Mouse (Mus musculus) midbrain, embryonic 14.5 days (tissue): ENCODE results near the gene Sirt6. TPM values are rescaled to one million over a fixed set of nuclear protein-coding genes. Genes with fewer than 3 reads are reported as not detected.

Experiments
- ATAC-seq: fragments of 200-750 bp; cut with Nextera tagmentation; 2 replicates; pipeline ENCODE4 v1.8.0; 2017; ENCODE audit warnings: moderate number of reproducible peaks, moderate library complexity; ENCODE audit not compliant: low FRiP score, low TSS enrichment
- DNase-seq: peaks from one replicate; pipeline ENCODE4 v3.0.0-alpha.2; 2015
- H3K27ac ChIP-seq: fragments of 300-500 bp; sonication (generic); replicated peaks from 2 replicates; pipeline ENCODE4 v1.5.1; 2014; ENCODE audit warnings: mild to moderate bottlenecking, low read depth, low read length, moderate library complexity
- H3K27me3 ChIP-seq: fragments of 300-500 bp; sonication (generic); 2 replicates; pipeline ENCODE4 v1.6.1; 2014; ENCODE audit warnings: low read length, control low read depth, mixed read lengths; ENCODE audit not compliant: control insufficient read depth, insufficient read depth
- H3K36me3 ChIP-seq: fragments of 300-500 bp; sonication (generic); 2 replicates; pipeline ENCODE4 v1.6.1; 2014; ENCODE audit warnings: low read length, control low read depth; ENCODE audit not compliant: control insufficient read depth, insufficient read depth
- H3K4me1 ChIP-seq: fragments of 300-500 bp; sonication (generic); 2 replicates; pipeline ENCODE4 v1.6.1; 2014; ENCODE audit warnings: mild to moderate bottlenecking, antibody characterized with exemption, low read length, control low read depth; ENCODE audit not compliant: control insufficient read depth, insufficient read depth
- H3K4me2 ChIP-seq: fragments of 300-500 bp; sonication (generic); 2 replicates; pipeline ENCODE4 v1.6.1; 2014; ENCODE audit warnings: mild to moderate bottlenecking, low read length, moderate library complexity
- H3K4me3 ChIP-seq: fragments of 300-500 bp; sonication (generic); replicated peaks from 2 replicates; pipeline ENCODE4 v1.5.1; 2014; ENCODE audit warnings: low read depth, low read length
- H3K9ac ChIP-seq: fragments of 300-500 bp; sonication (generic); replicated peaks from 2 replicates; pipeline ENCODE4 v1.6.1; 2014; ENCODE audit warnings: mild to moderate bottlenecking, low read length, moderate library complexity
- H3K9me3 ChIP-seq: fragments of 300-500 bp; sonication (generic); 2 replicates; pipeline ENCODE4 v1.6.1; 2016; ENCODE audit warnings: low read length, control low read depth, mixed read lengths; ENCODE audit not compliant: control insufficient read depth
- WGBS: fragments of 180-500 bp; shearing (Covaris S2); extraction: QIAGEN DNeasy Blood & Tissue Kit; methylation state at CpG from one replicate; pipeline ENCODE4 v1.1.7; 2014; 5-methylcytosine and 5-hydroxymethylcytosine counted together
- polyA plus RNA-seq: library from polyadenylated mRNA; unstranded; fragments of >200 nt; fragmentation: Nextera tagmentation; extraction: Ambion mirVana; gene quantifications from 2 replicates; pipeline ENCODE4 v1.2.1, GENCODE M21; 2014

Gene Sirt6
- polyA plus RNA-seq, 1 experiment from 2014 or later, result 47.7 TPM

DNA sequence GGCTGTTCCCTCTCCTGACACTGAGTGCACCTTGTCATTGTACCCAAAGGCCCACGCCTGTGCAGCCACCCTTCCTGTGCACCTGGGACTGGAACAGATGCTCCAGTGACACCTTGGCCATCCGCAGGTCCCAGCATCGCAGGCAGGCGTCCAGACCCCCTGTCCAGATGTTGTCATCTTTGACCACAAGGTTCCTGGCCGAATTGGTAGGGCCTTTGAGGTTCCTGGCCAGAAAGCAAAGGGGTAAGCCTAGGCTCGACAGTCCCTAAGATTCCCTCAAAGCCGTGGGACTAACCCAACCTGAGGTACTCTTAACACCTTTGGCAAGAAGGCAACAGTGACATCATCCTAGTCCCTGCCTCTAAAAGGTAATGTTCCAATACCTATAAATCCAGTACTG is 35.0 kb downstream of the Sirt6 start:
- WGBS, result 84% methylated on average over 7 of the region's 7 CpGs

DNA sequence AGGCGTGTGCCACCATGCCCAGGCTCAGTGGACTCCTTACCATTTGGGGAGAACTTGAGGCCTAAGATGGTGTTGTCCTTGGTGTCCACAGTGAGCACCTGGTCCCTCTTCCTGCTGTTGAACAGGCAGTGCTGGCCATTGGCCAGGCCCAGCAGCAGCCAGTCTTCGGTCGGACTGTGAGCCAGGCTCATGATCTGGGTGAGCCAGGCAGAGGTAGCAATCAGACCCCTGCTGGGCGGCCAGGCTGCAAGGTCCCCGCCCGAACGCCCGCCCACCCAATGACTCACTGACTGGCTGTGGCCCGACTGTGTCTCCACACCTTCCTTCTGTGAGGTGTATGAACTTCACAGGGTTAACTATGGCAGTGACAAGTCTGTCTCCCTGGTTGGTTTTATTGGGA is 35.8 kb downstream of the Sirt6 start:
- H3K4me2 ChIP-seq, result no peak overlapping the region
- H3K9ac ChIP-seq, result no peak overlapping the region
- H3K27me3 ChIP-seq, result 0 out of 2 replicates have a peak, but pooled peaks cover 13% of the 10 kb centered on the region
- WGBS, result 70% methylated on average over 9 of the region's 9 CpGs
- H3K4me3 ChIP-seq, result no peak overlapping the region
- no peak overlapping the region for H3K27ac ChIP-seq
- no peak for ATAC-seq
- no peak for DNase-seq
- no peaks in the 10 kb centered on the region for H3K9me3 ChIP-seq
- H3K4me1 ChIP-seq, result peaks cover 17% of the 10 kb centered on the region
- H3K36me3 ChIP-seq, result 0 out of 2 replicates have a peak, but pooled peaks cover 5% of the 10 kb centered on the region

More for the DNA sequence above, 35.0 kb downstream of the Sirt6 start:
- no peak overlapping the region for H3K9ac ChIP-seq
- H3K36me3 ChIP-seq, result 0 out of 2 replicates have a peak, but pooled peaks cover 3% of the 10 kb centered on the region
- H3K9me3 ChIP-seq, result no peaks in the 10 kb centered on the region
- no peak overlapping the region for H3K4me3 ChIP-seq
- no peak overlapping the region for H3K4me2 ChIP-seq
- ATAC-seq (no peak), DNase-seq (no peak)
- 0 out of 2 replicates have a peak, but pooled peaks cover 17% of the 10 kb centered on the region for H3K27me3 ChIP-seq
- H3K4me1 ChIP-seq, result peaks cover 23% of the 10 kb centered on the region
- no peak overlapping the region for H3K27ac ChIP-seq

DNA sequence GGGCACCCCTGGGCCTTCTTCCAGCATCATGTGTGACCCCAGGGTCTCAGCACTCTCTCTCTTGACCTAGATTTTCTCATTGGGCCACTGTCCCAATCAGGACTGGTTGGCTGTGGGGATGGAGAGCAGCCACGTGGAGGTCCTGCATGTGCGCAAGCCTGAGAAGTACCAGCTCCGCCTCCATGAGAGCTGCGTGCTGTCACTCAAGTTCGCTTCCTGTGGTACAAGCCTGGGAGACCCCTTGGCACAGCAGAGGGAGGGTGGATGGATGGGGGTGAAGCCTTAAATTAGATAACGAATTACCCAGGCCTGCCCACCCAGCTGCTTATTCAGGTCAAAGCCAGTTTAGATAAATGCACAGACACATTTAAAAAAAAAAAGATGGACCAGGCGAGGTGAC is 38.9 kb downstream of the Sirt6 start:
- Histone ChIP-seq H3K9me3 (no peaks in the 10 kb centered on the region), H3K4me1 (no peaks in the 10 kb centered on the region), H3K9ac (no peak overlapping the region), H3K27me3 (0 out of 2 replicates have a peak, but pooled peaks cover 6% of the 10 kb centered on the region), H3K36me3 (0 out of 2 replicates have a peak, but pooled peaks cover 8% of the 10 kb centered on the region), H3K4me2 (no peak overlapping the region), H3K4me3 (no peak overlapping the region), H3K27ac (no peak overlapping the region)
- WGBS, result 74% methylated on average over 7 of the region's 7 CpGs
- ATAC-seq (no peak), DNase-seq (no peak)

DNA sequence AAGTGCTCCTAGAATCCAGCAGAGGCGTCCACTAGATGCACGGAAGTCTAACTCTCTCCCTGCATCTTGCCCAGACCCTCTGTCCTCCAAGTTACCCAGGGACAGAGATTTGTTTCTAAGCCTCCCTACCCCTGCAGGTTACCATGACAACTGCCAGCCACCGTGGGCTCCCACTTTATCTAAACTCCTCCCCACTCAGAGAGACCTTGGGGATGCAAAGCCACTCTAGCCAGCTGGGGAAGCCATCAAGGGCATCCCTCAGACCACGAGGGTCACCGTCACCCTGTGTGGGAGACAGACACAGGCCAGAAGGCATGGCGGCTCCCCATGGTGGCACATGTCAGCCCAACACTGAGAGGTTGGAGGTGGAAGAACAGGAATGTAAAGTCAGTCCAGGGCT is 44.2 kb downstream of the Sirt6 start:
- Histone ChIP-seq H3K27ac (no peak overlapping the region), H3K36me3 (0 out of 2 replicates have a peak, but pooled peaks cover 8% of the 10 kb centered on the region), H3K9ac (no peak overlapping the region), H3K4me2 (no peak overlapping the region), H3K27me3 (peaks cover 16% of the 10 kb centered on the region; the same call in 1 of the 2 replicates), H3K4me3 (no peak overlapping the region), H3K9me3 (no peaks in the 10 kb centered on the region), H3K4me1 (no peaks in the 10 kb centered on the region)
- WGBS, result 25% methylated on average over 6 of the region's 6 CpGs
- DNase-seq, result no peak
- ATAC-seq, result no peak

DNA sequence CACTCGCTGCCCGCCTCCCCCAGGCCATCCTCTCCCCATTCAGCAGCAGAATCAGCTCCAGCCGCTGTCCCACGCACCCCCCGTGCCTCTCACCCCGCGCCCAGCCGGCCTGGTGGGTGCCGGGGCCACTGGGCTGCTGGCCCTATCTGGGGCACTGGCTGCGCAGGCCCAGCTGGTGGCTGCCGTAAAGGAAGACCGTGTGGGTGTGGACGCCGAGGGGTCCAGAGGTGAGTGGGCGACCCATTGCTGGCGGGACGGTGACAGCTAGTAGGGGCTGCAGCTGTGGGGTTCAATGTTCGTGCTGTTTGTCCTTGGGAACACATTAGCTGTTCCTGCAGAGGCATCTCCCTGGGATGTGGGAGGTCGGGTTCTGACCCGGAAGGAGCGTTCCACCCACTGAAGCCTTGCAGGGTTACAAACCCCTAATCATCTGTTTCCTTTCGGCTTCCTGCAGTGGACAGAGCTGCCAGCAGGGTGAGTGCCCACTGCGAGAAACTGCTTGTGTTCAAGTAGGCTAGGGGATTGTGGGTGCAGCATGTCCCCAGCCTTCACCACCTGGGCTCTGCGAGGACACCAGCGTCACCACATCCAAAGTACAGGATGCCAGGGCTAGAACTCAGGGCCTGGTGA is 47.0 kb downstream of the Sirt6 start:
- Histone ChIP-seq H3K27me3 (peaks cover 30% of the 10 kb centered on the region; the same call in 1 of the 2 replicates), H3K4me3 (no peak overlapping the region), H3K36me3 (no peaks in the 10 kb centered on the region), H3K4me1 (peaks cover 4% of the 10 kb centered on the region), H3K9ac (no peak overlapping the region), H3K27ac (no peak overlapping the region), H3K4me2 (no peak overlapping the region), H3K9me3 (no peaks in the 10 kb centered on the region)
- ATAC-seq (no peak), DNase-seq (no peak)
- 73% methylated on average over 25 of the region's 25 CpGs for WGBS

GRCm38 (mm10) chr10:81579967-81580366 is 47.6 kb downstream of the Sirt6 start:
- 77% methylated on average over 4 of the region's 4 CpGs for WGBS
- H3K4me2 ChIP-seq, result no peak overlapping the region
- no peak for DNase-seq
- H3K4me3 ChIP-seq, result no peak overlapping the region
- peaks cover 10% of the 10 kb centered on the region for H3K4me1 ChIP-seq
- no peak overlapping the region for H3K9ac ChIP-seq
- H3K9me3 ChIP-seq, result no peaks in the 10 kb centered on the region
- H3K27me3 ChIP-seq, result peaks cover 30% of the 10 kb centered on the region; the same call in 1 of the 2 replicates
- H3K27ac ChIP-seq, result no peak overlapping the region
- ATAC-seq, result no peak
- no peaks in the 10 kb centered on the region for H3K36me3 ChIP-seq

GRCm38 (mm10) chr10:81575695-81576094 is 51.9 kb downstream of the Sirt6 start:
- H3K4me1 ChIP-seq, result peaks cover 35% of the 10 kb centered on the region
- H3K27me3 ChIP-seq, result peaks cover 55% of the 10 kb centered on the region
- WGBS, result 3% methylated on average over 6 of the region's 6 CpGs

GRCm38 (mm10) chr10:81575208-81575631 is 52.4 kb downstream of the Sirt6 start:
- ATAC-seq (no peak), DNase-seq (peak; percentile 75)
- under 1% methylated on average over 29 of the region's 30 CpGs for WGBS
- Histone ChIP-seq H3K9me3 (no peaks in the 10 kb centered on the region), H3K27ac (peak overlapping the region; percentile 68), H3K9ac (peak overlapping the region; percentile 65), H3K4me1 (peaks cover 39% of the 10 kb centered on the region), H3K4me3 (peak overlapping the region; percentile 52), H3K4me2 (peak overlapping the region; percentile 73), H3K36me3 (no peaks in the 10 kb centered on the region), H3K27me3 (peaks cover 50% of the 10 kb centered on the region)

More at GRCm38 (mm10) chr10:81575695-81576094, 51.9 kb downstream of the Sirt6 start:
- H3K4me3 ChIP-seq, result peak overlapping the region; percentile 52
- H3K36me3 ChIP-seq, result no peaks in the 10 kb centered on the region
- peak overlapping the region; percentile 65 for H3K9ac ChIP-seq
- H3K9me3 ChIP-seq, result no peaks in the 10 kb centered on the region
- peak overlapping the region; percentile 68; the same call in 1 of the 2 replicates for H3K27ac ChIP-seq
- DNase-seq (no peak), ATAC-seq (no peak)
- H3K4me2 ChIP-seq, result peak overlapping the region; percentile 73
